Mouse (Mus musculus): ENCODE data around the gene Larp4b. TPM values are rescaled to one million over a fixed set of nuclear protein-coding genes. Genes with fewer than 3 reads are reported as not detected.
"Not testable (repeated sequence)": the region's sequence is repeated elsewhere in the genome, so short reads cannot be mapped to it uniquely, and the experiment has no call there.

The Larp4b gene
- 24.5 and 24.6 TPM in 2 replicates for polyA plus RNA-seq (2012; ENCODE audit: insufficient read depth, insufficient read length, missing spikeins)

GRCm38 (mm10) chr13:9093316-9094155 is at the start of gene Larp4b:
Gene Larp4b (plus strand): TSS chr13:9093881.
- Histone ChIP-seq H3K4me1 (ENCODE audit: control insufficient read depth, insufficient read depth, insufficient read length, low read length) (no peaks in the 10 kb centered on the region), H3K27ac (replicated peaks; ENCODE audit: low read depth, low read length) (peak within 1 kb of the TSS; percentile 73), H3K4me3 (ENCODE audit: insufficient read depth, low read depth, low read length) (peak within 1 kb of the TSS; percentile 90)

GRCm38 (mm10) chr13:9044731-9045130 is 49.0 kb upstream of the Larp4b start:
- no peaks in the 10 kb centered on the region for H3K4me1 ChIP-seq (ENCODE audit: control insufficient read depth, insufficient read depth, insufficient read length, low read length)
- no peak overlapping the region for H3K4me3 ChIP-seq (ENCODE audit: insufficient read depth, low read depth, low read length)
- no peak overlapping the region for H3K27ac ChIP-seq (replicated peaks; ENCODE audit: low read depth, low read length)

GRCm38 (mm10) chr13:9052049-9052691 is 41.5 kb upstream of the Larp4b start:
- H3K27ac ChIP-seq (replicated peaks; ENCODE audit: low read depth, low read length) = not testable (repeated sequence)

GRCm38 (mm10) chr13:9057277-9057676 is 36.4 kb upstream of the Larp4b start:
- Histone ChIP-seq H3K4me1 (ENCODE audit: control insufficient read depth, insufficient read depth, insufficient read length, low read length) (no peaks in the 10 kb centered on the region), H3K27ac (replicated peaks; ENCODE audit: low read depth, low read length) (no peak overlapping the region), H3K4me3 (ENCODE audit: insufficient read depth, low read depth, low read length) (no peak overlapping the region)

More at GRCm38 (mm10) chr13:9052049-9052691, 41.5 kb upstream of the Larp4b start:
- H3K4me1 ChIP-seq (ENCODE audit: control insufficient read depth, insufficient read depth, insufficient read length, low read length); H3K4me3 ChIP-seq (ENCODE audit: insufficient read depth, low read depth, low read length): not testable (repeated sequence)

- no peaks in the 10 kb centered on the region for H3K4me1 ChIP-seq (ENCODE audit: control insufficient read depth, insufficient read depth, insufficient read length, low read length)
- H3K4me3 ChIP-seq (ENCODE audit: insufficient read depth, low read depth, low read length) = no peak overlapping the region
- H3K27ac ChIP-seq (replicated peaks; ENCODE audit: low read depth, low read length) = no peak overlapping the region
These were observed 35.0 kb upstream of the Larp4b start for GRCm38 (mm10) chr13:9058706-9059105.

GRCm38 (mm10) chr13:9061394-9061793 is 32.3 kb upstream of the Larp4b start:
- Histone ChIP-seq H3K27ac (replicated peaks; ENCODE audit: low read depth, low read length) (no peak overlapping the region), H3K4me1 (ENCODE audit: control insufficient read depth, insufficient read depth, insufficient read length, low read length) (no peaks in the 10 kb centered on the region), H3K4me3 (ENCODE audit: insufficient read depth, low read depth, low read length) (no peak overlapping the region)

GRCm38 (mm10) chr13:9064196-9064595 is 29.5 kb upstream of the Larp4b start:
- no peak overlapping the region for H3K27ac ChIP-seq (replicated peaks; ENCODE audit: low read depth, low read length)
- no peak overlapping the region for H3K4me3 ChIP-seq (ENCODE audit: insufficient read depth, low read depth, low read length)
- no peaks in the 10 kb centered on the region for H3K4me1 ChIP-seq (ENCODE audit: control insufficient read depth, insufficient read depth, insufficient read length, low read length)

GRCm38 (mm10) chr13:9066107-9066506 is 27.6 kb upstream of the Larp4b start:
- Histone ChIP-seq H3K4me3 (ENCODE audit: insufficient read depth, low read depth, low read length) (no peak overlapping the region), H3K4me1 (ENCODE audit: control insufficient read depth, insufficient read depth, insufficient read length, low read length) (no peaks in the 10 kb centered on the region), H3K27ac (replicated peaks; ENCODE audit: low read depth, low read length) (no peak overlapping the region)

- H3K4me3 ChIP-seq (ENCODE audit: insufficient read depth, low read depth, low read length) = no peak overlapping the region
- H3K4me1 ChIP-seq (ENCODE audit: control insufficient read depth, insufficient read depth, insufficient read length, low read length) = no peaks in the 10 kb centered on the region
- H3K27ac ChIP-seq (replicated peaks; ENCODE audit: low read depth, low read length) = no peak overlapping the region
These were observed 22.7 kb upstream of the Larp4b start for GRCm38 (mm10) chr13:9071008-9071407.

GRCm38 (mm10) chr13:9073818-9074217 is 19.9 kb upstream of the Larp4b start:
- H3K4me1 ChIP-seq (ENCODE audit: control insufficient read depth, insufficient read depth, insufficient read length, low read length) = no peaks in the 10 kb centered on the region
- H3K27ac ChIP-seq (replicated peaks; ENCODE audit: low read depth, low read length) = no peak overlapping the region
- no peak overlapping the region for H3K4me3 ChIP-seq (ENCODE audit: insufficient read depth, low read depth, low read length)

GRCm38 (mm10) chr13:9075825-9076592 is 17.7 kb upstream of the Larp4b start:
- Histone ChIP-seq H3K4me1 (ENCODE audit: control insufficient read depth, insufficient read depth, insufficient read length, low read length) (no peaks in the 10 kb centered on the region), H3K27ac (replicated peaks; ENCODE audit: low read depth, low read length) (no peak overlapping the region), H3K4me3 (ENCODE audit: insufficient read depth, low read depth, low read length) (no peak overlapping the region)

GRCm38 (mm10) chr13:9082128-9082883 is 11.4 kb upstream of the Larp4b start:
- no peaks in the 10 kb centered on the region for H3K4me1 ChIP-seq (ENCODE audit: control insufficient read depth, insufficient read depth, insufficient read length, low read length)
- H3K4me3 ChIP-seq (ENCODE audit: insufficient read depth, low read depth, low read length) = no peak overlapping the region
- H3K27ac ChIP-seq (replicated peaks; ENCODE audit: low read depth, low read length) = no peak overlapping the region

GRCm38 (mm10) chr13:9094186-9094980 is 702 bp downstream of the Larp4b start:
- H3K4me3 ChIP-seq (ENCODE audit: insufficient read depth, low read depth, low read length) = peak overlapping the region; percentile 90
- H3K4me1 ChIP-seq (ENCODE audit: control insufficient read depth, insufficient read depth, insufficient read length, low read length) = no peaks in the 10 kb centered on the region
- H3K27ac ChIP-seq (replicated peaks; ENCODE audit: low read depth, low read length) = peak overlapping the region; percentile 73

- no peaks in the 10 kb centered on the region for H3K4me1 ChIP-seq (ENCODE audit: control insufficient read depth, insufficient read depth, insufficient read length, low read length)
- no peak overlapping the region for H3K27ac ChIP-seq (replicated peaks; ENCODE audit: low read depth, low read length)
- no peak overlapping the region for H3K4me3 ChIP-seq (ENCODE audit: insufficient read depth, low read depth, low read length)
These were observed 5.6 kb downstream of the Larp4b start for GRCm38 (mm10) chr13:9099289-9099688.
